Mouse (Mus musculus) myocyte (in vitro differentiated cells): Measurements from ENCODE around the gene Polr1d. TPM values are rescaled to one million over a fixed set of nuclear protein-coding genes. Genes with fewer than 3 reads are reported as not detected.

Source experiments
- H3K27me3 ChIP-seq: one replicate; pipeline ENCODE4 v1.6.1; 2011; ENCODE audit not compliant: control insufficient read depth, insufficient read depth, insufficient read length
- H3K36me3 ChIP-seq: one replicate; pipeline ENCODE4 v1.6.1; 2011; ENCODE audit not compliant: control insufficient read depth, insufficient read depth
- H3K4me2 ChIP-seq: one replicate; pipeline ENCODE4 v1.6.1; 2011; ENCODE audit warnings: low read depth, control low read depth
- H3K4me3 ChIP-seq: one replicate; pipeline ENCODE4 v1.5.1; 2011; ENCODE audit warnings: mild to moderate bottlenecking, control low read depth, moderate library complexity
- H3K79me2 ChIP-seq: one replicate; pipeline ENCODE4 v1.6.1; 2011; ENCODE audit not compliant: control insufficient read depth, insufficient read depth
- H3ac ChIP-seq: one replicate; pipeline ENCODE4 v1.6.1; 2011; ENCODE audit not compliant: control insufficient read depth, insufficient read length
- CEBPB ChIP-seq: IDR thresholded peaks from 2 replicates; pipeline ENCODE4 v1.6.1; 2011; ENCODE audit warnings: mild to moderate bottlenecking, moderate library complexity; ENCODE audit not compliant: poor library complexity, insufficient read depth, severe bottlenecking
- E2F4 ChIP-seq: IDR thresholded peaks from one replicate; pipeline ENCODE4 v1.6.1; 2011; ENCODE audit warnings: mild to moderate bottlenecking, control low read depth, moderate library complexity; ENCODE audit not compliant: insufficient read depth
- MAX ChIP-seq: IDR thresholded peaks from one replicate; pipeline ENCODE4 v1.6.1; 2011; ENCODE audit warnings: low read depth, mild to moderate bottlenecking, control low read depth
- MYOD1 ChIP-seq, 3 experiments: IDR thresholded peaks; one replicate each; pipeline ENCODE4 v1.6.1; 2011; ENCODE audit warnings: control low read depth in 2 of 3, low read depth in 2 of 3, mild to moderate bottlenecking in 2 of 3, moderate library complexity in 1 of 3; ENCODE audit not compliant: insufficient read length in 2 of 3, control insufficient read depth in 1 of 3
- MYOG ChIP-seq, 3 experiments: IDR thresholded peaks; one replicate each; pipeline ENCODE4 v1.6.1; 2011; ENCODE audit warnings: control low read depth in 2 of 3, low read depth in 2 of 3, mild to moderate bottlenecking in 2 of 3; ENCODE audit not compliant: insufficient read length in 2 of 3, control insufficient read depth in 1 of 3, insufficient read depth in 1 of 3
- POLR2A ChIP-seq: IDR thresholded peaks from one replicate; pipeline ENCODE4 v1.6.1; 2011; ENCODE audit warnings: low read depth, mild to moderate bottlenecking, control low read depth, moderate library complexity; ENCODE audit not compliant: insufficient read length
- POLR2AphosphoS2 ChIP-seq: IDR thresholded peaks from one replicate; pipeline ENCODE4 v1.6.1; 2011; ENCODE audit warnings: low read depth, control low read depth; ENCODE audit not compliant: insufficient read length
- REST ChIP-seq: IDR thresholded peaks from one replicate; pipeline ENCODE4 v1.6.1; 2011; ENCODE audit warnings: mild to moderate bottlenecking, control low read depth, moderate library complexity; ENCODE audit not compliant: insufficient read depth, insufficient read length
- SRF ChIP-seq: IDR thresholded peaks from one replicate; pipeline ENCODE4 v1.6.1; 2011; ENCODE audit warnings: low read depth; ENCODE audit not compliant: control insufficient read depth, insufficient read length
- TCF12 ChIP-seq: IDR thresholded peaks from one replicate; pipeline ENCODE4 v1.6.1; 2011; ENCODE audit warnings: mild to moderate bottlenecking, control low read depth; ENCODE audit not compliant: poor library complexity, insufficient read depth, severe bottlenecking
- TCF3 ChIP-seq: IDR thresholded peaks from one replicate; pipeline ENCODE4 v1.6.1; 2011; ENCODE audit warnings: low read depth, control low read depth; ENCODE audit not compliant: insufficient read length
- USF1 ChIP-seq: IDR thresholded peaks from one replicate; pipeline ENCODE4 v1.6.1; 2011; ENCODE audit warnings: low read depth, mild to moderate bottlenecking, control low read depth, moderate library complexity
- polyA plus RNA-seq: library from polyadenylated mRNA; unstranded; fragments of >200 nt; fragmentation: generic; extraction: Trizol; gene quantifications from one replicate; pipeline ENCODE4 v1.2.1, GENCODE M21; 2012; ENCODE audit warnings: missing spikeins

The Polr1d gene
- polyA plus RNA-seq, 1 experiment: 92.4 TPM

DNA sequence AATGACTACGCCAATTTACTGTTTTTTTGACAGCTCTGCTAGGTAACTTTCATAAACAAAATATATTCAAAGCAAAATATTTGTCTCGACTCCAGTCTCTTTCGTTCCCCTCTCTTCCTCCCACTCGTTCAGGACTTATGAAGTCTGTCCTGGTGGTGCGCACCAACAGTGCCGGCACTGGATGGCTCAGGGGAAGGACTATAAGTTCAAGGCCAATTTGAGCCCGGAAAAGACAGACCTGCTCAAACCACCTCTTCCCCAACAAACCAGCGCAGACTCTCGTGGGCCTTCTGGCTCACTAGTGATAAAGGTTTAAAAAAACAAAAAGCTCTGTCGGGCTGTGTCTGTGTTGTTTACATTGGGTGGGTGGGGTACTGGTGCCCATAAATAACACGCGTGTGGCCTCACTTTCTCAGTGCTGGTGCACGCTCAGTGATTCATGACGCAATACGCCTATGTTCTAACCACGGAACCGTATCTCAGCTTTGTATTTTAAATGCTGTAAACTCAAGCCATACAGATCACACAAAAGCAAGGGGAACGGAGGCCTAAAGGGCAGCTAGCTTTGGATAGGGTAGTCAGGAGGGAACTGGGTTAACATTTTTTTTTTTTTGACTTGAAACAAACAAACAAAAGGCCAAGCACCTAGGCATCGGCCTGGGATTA is 27.2 kb upstream of the Polr1d start:
- Histone ChIP-seq H3K36me3 (no peaks in the 10 kb centered on the region), H3K79me2 (no peaks in the 10 kb centered on the region), H3ac (no peak overlapping the region), H3K4me3 (no peak overlapping the region), H3K4me2 (no peak overlapping the region), H3K27me3 (no peaks in the 10 kb centered on the region)
- TF ChIP-seq USF1 (no peak), CEBPB (no peak), TCF3 (no peak), POLR2AphosphoS2 (no peak), MYOD1 (IDR thresholded peaks at IDR 0.05; ENCODE audit: control insufficient read depth in 1 of 3, insufficient read length in 2 of 3, low read depth in 2 of 3) (no peak), SRF (no peak), POLR2A (no peak), REST (no peak), E2F4 (no peak), TCF12 (no peak), MYOG (IDR thresholded peaks at IDR 0.05; ENCODE audit: control insufficient read depth in 1 of 3, insufficient read depth in 1 of 3, insufficient read length in 2 of 3, low read depth in 2 of 3) (no peak), MAX (no peak)

DNA sequence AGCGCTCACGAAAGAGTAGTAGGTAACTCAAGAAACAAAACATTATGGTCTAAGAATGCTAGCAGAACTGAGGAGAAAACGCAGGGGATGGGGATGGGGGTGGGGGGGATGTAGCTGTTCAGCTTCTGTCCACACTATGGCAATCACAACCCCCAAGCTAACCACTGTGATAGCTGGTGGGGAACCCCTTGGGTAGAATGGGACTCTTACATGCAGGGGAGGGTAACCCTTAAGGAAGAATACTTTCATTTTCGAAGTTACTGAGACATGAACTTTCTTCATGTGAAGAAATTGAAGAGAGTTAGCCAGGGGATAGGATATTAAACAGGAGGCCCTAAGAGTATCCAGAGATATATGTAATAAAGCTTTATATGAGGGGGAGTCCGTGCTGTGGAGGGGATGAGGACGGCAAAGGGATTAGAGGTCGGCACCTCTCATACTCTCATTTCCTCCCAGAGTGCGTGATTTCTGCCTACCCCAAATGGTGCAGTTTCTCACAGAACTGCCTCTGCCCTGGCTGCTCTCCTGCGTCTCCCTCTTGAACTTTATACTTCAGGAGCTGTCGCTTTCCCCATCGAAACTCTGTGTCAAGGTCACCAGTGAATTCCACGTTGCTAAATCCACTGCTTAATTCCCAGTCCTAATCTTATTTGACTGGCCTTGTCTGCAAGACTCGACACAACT is 25.9 kb upstream of the Polr1d start:
- H3K36me3 ChIP-seq: no peaks in the 10 kb centered on the region
- no peak overlapping the region for H3K4me2 ChIP-seq
- H3K4me3 ChIP-seq: no peak overlapping the region
- no peak for TF ChIP-seq CEBPB
- H3ac ChIP-seq: no peak overlapping the region
- no peaks in the 10 kb centered on the region for H3K79me2 ChIP-seq
- no peaks in the 10 kb centered on the region for H3K27me3 ChIP-seq

DNA sequence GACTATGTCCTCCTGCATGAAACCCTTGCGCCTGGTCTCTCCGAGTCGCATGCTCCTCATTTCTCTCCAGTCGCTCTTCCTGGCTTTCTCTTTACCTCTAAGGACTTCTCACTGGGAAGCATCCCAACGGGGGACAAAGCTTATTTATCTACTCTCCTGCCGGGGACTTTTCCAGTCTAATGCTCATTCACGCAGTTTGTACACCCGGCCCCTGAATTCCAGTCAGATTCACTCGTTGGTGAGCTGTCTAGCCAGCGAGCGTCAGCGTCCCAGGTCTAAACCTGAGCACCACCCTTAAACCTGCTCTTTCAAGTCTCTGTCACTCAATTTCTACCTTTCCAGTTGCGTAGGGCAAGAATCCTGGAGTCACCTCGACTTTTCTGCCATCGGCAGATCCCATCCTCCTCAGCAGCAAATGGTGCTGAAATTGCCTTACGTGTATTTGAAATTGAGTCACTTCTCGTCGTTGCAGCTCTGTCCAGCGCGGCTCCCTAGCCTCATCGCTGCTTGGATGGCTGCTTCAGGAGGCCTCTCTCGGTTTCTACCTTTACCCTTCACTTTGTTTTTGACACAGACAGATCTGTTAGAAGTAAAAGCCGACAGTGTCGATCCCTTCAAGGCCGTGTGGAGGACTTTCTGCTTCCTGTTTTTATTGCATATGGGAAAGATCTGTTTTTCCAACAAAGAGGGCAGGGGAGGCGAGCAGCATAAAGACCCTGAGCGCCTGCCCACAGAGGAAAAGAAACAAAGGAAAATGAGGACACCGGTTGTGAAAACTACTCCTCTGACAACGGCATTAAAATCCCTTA is 25.1 kb upstream of the Polr1d start:
- Histone ChIP-seq H3K27me3 (no peaks in the 10 kb centered on the region), H3K4me3 (no peak overlapping the region), H3ac (no peak overlapping the region), H3K36me3 (no peaks in the 10 kb centered on the region), H3K4me2 (no peak overlapping the region), H3K79me2 (no peaks in the 10 kb centered on the region)
- TF ChIP-seq TCF3: no peak
- no peak for TF ChIP-seq TCF12
- no peak for TF ChIP-seq E2F4
- TF ChIP-seq REST: no peak
- no peak for TF ChIP-seq POLR2AphosphoS2
- no peak for TF ChIP-seq MAX
- no peak for TF ChIP-seq MYOD1 (IDR thresholded peaks at IDR 0.05; ENCODE audit: control insufficient read depth in 1 of 3, insufficient read length in 2 of 3, low read depth in 2 of 3)
- no peak for TF ChIP-seq SRF
- TF ChIP-seq MYOG (IDR thresholded peaks at IDR 0.05; ENCODE audit: control insufficient read depth in 1 of 3, insufficient read depth in 1 of 3, insufficient read length in 2 of 3, low read depth in 2 of 3): no peak
- TF ChIP-seq USF1: no peak
- no peak for TF ChIP-seq POLR2A
- no peak for TF ChIP-seq CEBPB

DNA sequence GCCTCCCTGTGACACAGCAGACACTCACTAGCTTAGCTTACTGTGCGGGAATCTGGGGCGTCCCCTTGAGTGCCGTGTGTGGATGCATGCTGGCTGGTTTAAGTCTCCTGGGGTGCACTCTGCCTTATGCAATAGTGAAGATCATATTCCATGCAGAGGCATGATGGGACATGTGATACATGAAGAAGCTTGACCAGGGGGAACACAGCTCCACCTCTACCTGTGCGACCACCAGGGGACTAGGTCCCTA is 24.6 kb upstream of the Polr1d start:
- TF ChIP-seq TCF3 (no peak), TCF12 (no peak), CEBPB (no peak), USF1 (no peak), MYOG (IDR thresholded peaks at IDR 0.05; ENCODE audit: control insufficient read depth in 1 of 3, insufficient read depth in 1 of 3, insufficient read length in 2 of 3, low read depth in 2 of 3) (no peak), E2F4 (no peak), MAX (no peak), SRF (no peak)
- Histone ChIP-seq H3K79me2 (no peaks in the 10 kb centered on the region), H3ac (no peak overlapping the region), H3K27me3 (no peaks in the 10 kb centered on the region), H3K36me3 (no peaks in the 10 kb centered on the region), H3K4me3 (no peak overlapping the region), H3K4me2 (no peak overlapping the region)

DNA sequence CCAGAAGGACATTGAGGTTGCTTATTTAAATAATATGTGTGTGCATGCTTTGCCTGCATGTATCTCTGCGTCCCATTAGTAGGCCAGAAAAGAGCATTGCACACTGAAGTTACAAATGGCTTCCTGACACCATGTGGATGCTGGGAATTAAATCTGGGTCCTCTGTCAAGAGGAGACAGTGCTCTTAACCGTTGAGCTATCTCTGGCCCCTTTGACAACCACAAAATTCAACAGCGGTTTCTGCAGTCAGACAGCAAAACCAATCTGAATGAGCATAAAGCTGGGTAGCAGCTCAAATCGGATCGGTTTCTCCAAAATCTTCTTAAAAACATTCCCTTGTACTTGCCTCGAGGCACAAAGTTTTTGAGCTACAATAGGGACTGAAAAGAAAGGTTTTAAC is 23.8 kb upstream of the Polr1d start:
- Histone ChIP-seq H3ac (no peak overlapping the region), H3K4me3 (no peak overlapping the region), H3K27me3 (no peaks in the 10 kb centered on the region), H3K4me2 (no peak overlapping the region), H3K79me2 (no peaks in the 10 kb centered on the region), H3K36me3 (no peaks in the 10 kb centered on the region)
- TF ChIP-seq TCF12: no peak
- TF ChIP-seq REST: no peak
- no peak for TF ChIP-seq MYOG (IDR thresholded peaks at IDR 0.05; ENCODE audit: control insufficient read depth in 1 of 3, insufficient read depth in 1 of 3, insufficient read length in 2 of 3, low read depth in 2 of 3)
- TF ChIP-seq POLR2A: no peak
- no peak for TF ChIP-seq MYOD1 (IDR thresholded peaks at IDR 0.05; ENCODE audit: control insufficient read depth in 1 of 3, insufficient read length in 2 of 3, low read depth in 2 of 3)
- TF ChIP-seq MAX: no peak
- no peak for TF ChIP-seq SRF
- no peak for TF ChIP-seq TCF3
- no peak for TF ChIP-seq POLR2AphosphoS2
- TF ChIP-seq E2F4: no peak
- no peak for TF ChIP-seq USF1
- no peak for TF ChIP-seq CEBPB
